Mouse (Mus musculus) kidney, adult 18-20 months (tissue): Measurements from ENCODE around the gene Bmpr2.

Source experiments
- DNase-seq: peaks from one replicate; pipeline ENCODE4 v3.0.0; 2021

Bmpr2 gene

GRCm38 (mm10) chr1:59901082-59901876 is 138.1 kb downstream of the Bmpr2 start:
- no peak for DNase-seq

GRCm38 (mm10) chr1:59902634-59903033 is 139.4 kb downstream of the Bmpr2 start:
- DNase-seq = no peak

GRCm38 (mm10) chr1:59904630-59905295 is 141.6 kb downstream of the Bmpr2 start:
- DNase-seq = no peak

GRCm38 (mm10) chr1:59905916-59906315 is 142.7 kb downstream of the Bmpr2 start:
- DNase-seq = no peak

GRCm38 (mm10) chr1:59906819-59907521 is 143.8 kb downstream of the Bmpr2 start:
- no peak for DNase-seq

GRCm38 (mm10) chr1:59907700-59908099 is 144.5 kb downstream of the Bmpr2 start:
- DNase-seq = no peak

GRCm38 (mm10) chr1:59910941-59911340 is 147.7 kb downstream of the Bmpr2 start:
- DNase-seq = no peak

GRCm38 (mm10) chr1:59912413-59913157 is 149.4 kb downstream of the Bmpr2 start, which contains the start of gene Fam117b:
Fam117b (plus strand) TSS chr1:59913006.
- DNase-seq = peak; percentile 97

GRCm38 (mm10) chr1:59913195-59913868 is 150.1 kb downstream of the Bmpr2 start:
- peak; percentile 67 for DNase-seq

GRCm38 (mm10) chr1:59913869-59914225 is 150.6 kb downstream of the Bmpr2 start:
- no peak for DNase-seq

- DNase-seq = no peak
Observed at GRCm38 (mm10) chr1:59914799-59915198, 151.6 kb downstream of the Bmpr2 start.

- DNase-seq = no peak
Observed at GRCm38 (mm10) chr1:59915843-59916610, 152.8 kb downstream of the Bmpr2 start.

- DNase-seq = no peak
Observed at GRCm38 (mm10) chr1:59917401-59917800, 154.2 kb downstream of the Bmpr2 start.

- no peak for DNase-seq
Observed at GRCm38 (mm10) chr1:59918075-59918474, 154.9 kb downstream of the Bmpr2 start.

- no peak for DNase-seq
Observed at GRCm38 (mm10) chr1:59923201-59923600, 160.0 kb downstream of the Bmpr2 start.

- no peak for DNase-seq
Observed at GRCm38 (mm10) chr1:59923673-59924072, 160.5 kb downstream of the Bmpr2 start.

- DNase-seq = no peak
Observed at GRCm38 (mm10) chr1:59924411-59924810, 161.2 kb downstream of the Bmpr2 start.

- no peak for DNase-seq
Observed at GRCm38 (mm10) chr1:59926021-59926672, 162.9 kb downstream of the Bmpr2 start.

GRCm38 (mm10) chr1:59927131-59927680 is 164.0 kb downstream of the Bmpr2 start:
- no peak for DNase-seq
